Mouse (Mus musculus) kidney, adult 2 months (tissue): ENCODE data around the gene Chrnb4. TPM values are rescaled to one million over a fixed set of nuclear protein-coding genes. Genes with fewer than 3 reads are reported as not detected.

Experiments
- DNase-seq: peaks from one replicate; pipeline ENCODE4 v3.0.0; 2021
- H3K27ac ChIP-seq: fragments of 200-500 bp; 2 replicates; pipeline ENCODE4 v1.5.1; 2012; ENCODE audit warnings: low read depth, low read length, control low read depth, inconsistent platforms; ENCODE audit not compliant: insufficient read depth
- H3K27me3 ChIP-seq: fragments of 200-500 bp; replicated peaks from 2 replicates; pipeline ENCODE4 v1.6.1; 2012; ENCODE audit warnings: mild to moderate bottlenecking, moderate library complexity, low read length, inconsistent platforms; ENCODE audit not compliant: control insufficient read depth, insufficient read depth
- H3K36me3 ChIP-seq: fragments of 200-500 bp; 2 replicates; pipeline ENCODE4 v1.6.1; 2012; ENCODE audit warnings: mild to moderate bottlenecking, moderate library complexity, low read length, inconsistent platforms; ENCODE audit not compliant: control insufficient read depth, insufficient read depth
- H3K4me1 ChIP-seq: fragments of 200-500 bp; 2 replicates; pipeline ENCODE4 v1.6.1; 2011; ENCODE audit warnings: low read length; ENCODE audit not compliant: control insufficient read depth, insufficient read depth
- H3K4me3 ChIP-seq: fragments of 200-500 bp; 2 replicates; pipeline ENCODE4 v1.5.1; 2011; ENCODE audit warnings: mild to moderate bottlenecking, low read depth, low read length, control low read depth; ENCODE audit not compliant: insufficient read depth
- CTCF ChIP-seq: fragments of 200-500 bp; conservative IDR thresholded peaks from 2 replicates; pipeline ENCODE4 v1.5.1; 2011; ENCODE audit warnings: low read depth, mild to moderate bottlenecking, control low read depth, low read length, moderate library complexity, mixed read lengths; ENCODE audit not compliant: insufficient read depth, insufficient read length
- POLR2A ChIP-seq: fragments of 200-500 bp; IDR thresholded peaks from one replicate; pipeline ENCODE4 v1.6.1; 2011; ENCODE audit warnings: low read depth, low read length, control low read depth
- WGBS: fragments of 180-500 bp; shearing (Covaris S2); methylation state at CpG from one replicate; pipeline ENCODE4 v1.1.7; 2018; 5-methylcytosine and 5-hydroxymethylcytosine counted together
- polyA plus RNA-seq: library from polyadenylated mRNA; depleted of rRNA; stranded (reverse); fragments of >200 nt; gene quantifications from 2 replicates; pipeline ENCODE4 v1.2.3, GENCODE M21; 2012

Gene Chrnb4
- polyA plus RNA-seq, 1 experiment = 1.4 TPM

GRCm38 (mm10) chr9:55041389-55041788, 7.2 kb downstream of the Chrnb4 start:
- WGBS = 82% methylated on average over 2 of the region's 2 CpGs
- Histone ChIP-seq H3K4me1 (no peaks in the 10 kb centered on the region), H3K27me3 (no peaks in the 10 kb centered on the region), H3K4me3 (no peak overlapping the region), H3K27ac (no peak overlapping the region), H3K36me3 (no peaks in the 10 kb centered on the region)
- DNase-seq = no peak
- TF ChIP-seq CTCF (no peak), POLR2A (no peak)

GRCm38 (mm10) chr9:55039983-55040382, 8.6 kb downstream of the Chrnb4 start:
- Histone ChIP-seq H3K27ac (no peak overlapping the region), H3K27me3 (no peaks in the 10 kb centered on the region), H3K4me1 (no peaks in the 10 kb centered on the region), H3K4me3 (no peak overlapping the region), H3K36me3 (no peaks in the 10 kb centered on the region)
- WGBS = 71% methylated on average over 5 of the region's 5 CpGs
- no peak for DNase-seq
- TF ChIP-seq POLR2A (no peak), CTCF (no peak)

GRCm38 (mm10) chr9:55038948-55039347, 9.6 kb downstream of the Chrnb4 start:
- DNase-seq = no peak
- Histone ChIP-seq H3K27ac (no peak overlapping the region), H3K4me1 (no peaks in the 10 kb centered on the region), H3K36me3 (no peaks in the 10 kb centered on the region), H3K27me3 (no peaks in the 10 kb centered on the region), H3K4me3 (no peak overlapping the region)
- WGBS = 61% methylated on average over 8 of the region's 8 CpGs
- TF ChIP-seq CTCF (no peak), POLR2A (no peak)

DNA sequence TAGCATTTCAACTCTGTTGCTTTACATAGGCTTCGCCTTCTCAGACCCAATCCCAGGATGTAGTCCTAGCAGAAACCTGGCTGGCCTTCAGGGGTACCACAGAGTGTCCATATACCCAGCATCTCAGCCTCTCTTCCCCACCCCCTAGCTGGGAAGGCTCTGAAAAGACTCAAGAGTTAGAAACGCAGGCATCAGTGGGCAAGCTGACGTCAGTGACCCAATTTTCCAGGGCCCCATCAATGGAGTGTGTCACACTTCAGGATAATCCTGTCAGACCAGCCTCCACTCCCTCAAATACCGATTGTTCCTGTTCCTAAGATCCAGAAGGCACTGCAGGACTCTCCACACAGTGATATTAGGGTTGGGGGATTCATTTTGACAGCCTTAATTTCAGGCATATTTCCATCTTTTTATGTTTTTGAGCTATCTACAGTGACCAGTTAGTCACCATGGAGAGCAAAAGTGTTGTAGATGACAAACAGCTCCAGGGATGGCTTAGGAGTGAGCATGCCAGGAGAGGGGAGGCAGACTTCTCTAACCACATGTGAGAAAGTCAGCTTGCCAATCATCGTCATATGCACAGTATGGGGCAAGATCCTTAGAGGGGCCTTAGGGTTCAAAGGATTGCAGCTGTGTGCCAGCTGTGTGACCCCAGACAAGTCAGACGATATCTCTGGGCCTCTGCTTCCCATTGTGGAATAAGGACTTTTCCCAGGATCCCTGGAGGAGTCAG, 17.0 kb downstream of the Chrnb4 start:
- Histone ChIP-seq H3K4me1 (no peaks in the 10 kb centered on the region), H3K27me3 (no peaks in the 10 kb centered on the region), H3K36me3 (no peaks in the 10 kb centered on the region), H3K27ac (no peak overlapping the region), H3K4me3 (no peak overlapping the region)
- no peak for TF ChIP-seq POLR2A
- no peak for TF ChIP-seq CTCF
- WGBS = 68% methylated on average over 6 of the region's 6 CpGs
- DNase-seq = no peak

GRCm38 (mm10) chr9:55026275-55026663, 22.3 kb downstream of the Chrnb4 start, which contains the start of gene Chrna3:
Gene Chrna3 (minus strand): TSS chr9:55026562.
- WGBS = 2% methylated on average over 39 of the region's 39 CpGs
- TF ChIP-seq CTCF = no peak
- no peak for TF ChIP-seq POLR2A
- Histone ChIP-seq H3K27ac (no peak within 1 kb of the TSS), H3K4me3 (no peak within 1 kb of the TSS), H3K27me3 (no peaks in the 10 kb centered on the region), H3K36me3 (no peaks in the 10 kb centered on the region), H3K4me1 (no peaks in the 10 kb centered on the region)
- no peak for DNase-seq

GRCm38 (mm10) chr9:55025534-55026274, 22.9 kb downstream of the Chrnb4 start:
- Histone ChIP-seq H3K4me3 (no peak overlapping the region), H3K27me3 (no peaks in the 10 kb centered on the region), H3K36me3 (no peaks in the 10 kb centered on the region), H3K27ac (no peak overlapping the region), H3K4me1 (no peaks in the 10 kb centered on the region)
- TF ChIP-seq POLR2A (no peak), CTCF (no peak)
- DNase-seq = no peak
- 15% methylated on average over 38 of the region's 38 CpGs for WGBS

- Histone ChIP-seq H3K36me3 (no peaks in the 10 kb centered on the region), H3K27me3 (no peaks in the 10 kb centered on the region), H3K4me1 (no peaks in the 10 kb centered on the region), H3K27ac (no peak overlapping the region), H3K4me3 (no peak overlapping the region)
- peak; percentile 80 for DNase-seq
- WGBS = 45% methylated on average over 13 of the region's 13 CpGs
- peak; percentile 80 for TF ChIP-seq CTCF
- TF ChIP-seq POLR2A = no peak
These were observed 24.5 kb downstream of the Chrnb4 start for GRCm38 (mm10) chr9:55023902-55024583.
